Mouse (Mus musculus) kidney, embryonic 15.5 days (tissue): Measurements from ENCODE around the gene Bglap3. TPM values are rescaled to one million over a fixed set of nuclear protein-coding genes. Genes with fewer than 3 reads are reported as not detected.
"Not testable (repeated sequence)": the region's sequence is repeated elsewhere in the genome, so short reads cannot be mapped to it uniquely, and the experiment has no call there.

Experiments used
- ATAC-seq: fragments of 200-750 bp; cut with Nextera tagmentation; replicated peaks from 2 replicates; pipeline ENCODE4 v1.8.0; 2017; ENCODE audit warnings: moderate TSS enrichment; ENCODE audit not compliant: low FRiP score
- H3K27ac ChIP-seq: fragments of 300-500 bp; sonication (generic); 2 replicates; pipeline ENCODE4 v1.5.1; 2015; ENCODE audit warnings: mild to moderate bottlenecking, inconsistent platforms
- H3K27me3 ChIP-seq: fragments of 300-500 bp; sonication (generic); 2 replicates; pipeline ENCODE4 v1.6.1; 2015; ENCODE audit warnings: inconsistent platforms
- H3K36me3 ChIP-seq: fragments of 300-500 bp; sonication (generic); 2 replicates; pipeline ENCODE4 v1.6.1; 2015; ENCODE audit warnings: inconsistent platforms
- H3K4me1 ChIP-seq: fragments of 300-500 bp; sonication (generic); 2 replicates; pipeline ENCODE4 v1.6.1; 2015; ENCODE audit warnings: inconsistent platforms
- H3K4me2 ChIP-seq: fragments of 300-500 bp; sonication (generic); 2 replicates; pipeline ENCODE4 v1.6.1; 2015; ENCODE audit warnings: moderate library complexity, mild to moderate bottlenecking, inconsistent platforms
- H3K4me3 ChIP-seq: fragments of 300-500 bp; sonication (generic); replicated peaks from 2 replicates; pipeline ENCODE4 v1.5.1; 2015; ENCODE audit warnings: mild to moderate bottlenecking, inconsistent platforms
- H3K9ac ChIP-seq: fragments of 300-500 bp; sonication (generic); 2 replicates; pipeline ENCODE4 v1.6.1; 2015; ENCODE audit warnings: mild to moderate bottlenecking, inconsistent platforms
- H3K9me3 ChIP-seq: fragments of 300-500 bp; sonication (generic); replicated peaks from 2 replicates; pipeline ENCODE4 v1.6.1; 2016; ENCODE audit warnings: inconsistent platforms
- WGBS: fragments of 180-500 bp; shearing (Covaris S2); methylation state at CpG from one replicate; pipeline ENCODE4 v1.1.7; 2015; ENCODE audit warnings: mixed read lengths; 5-methylcytosine and 5-hydroxymethylcytosine counted together
- polyA plus RNA-seq: library from polyadenylated mRNA; unstranded; fragments of >200 nt; fragmentation: Nextera tagmentation; extraction: Ambion mirVana; gene quantifications from 2 replicates; pipeline ENCODE4 v1.2.1, GENCODE M21; 2015

Bglap3 gene
- polyA plus RNA-seq, 1 experiment from 2014 or later = 0.39 TPM

- no peak for ATAC-seq
- peaks cover 52% of the 10 kb centered on the region for H3K36me3 ChIP-seq
- H3K4me3 ChIP-seq = no peak overlapping the region
- no peak overlapping the region for H3K9ac ChIP-seq
- no peak overlapping the region for H3K27ac ChIP-seq
- H3K9me3 ChIP-seq = no peaks in the 10 kb centered on the region
- H3K4me1 ChIP-seq = peaks cover 27% of the 10 kb centered on the region
- WGBS = 83% methylated on average over 10 of the region's 10 CpGs
- H3K27me3 ChIP-seq = no peaks in the 10 kb centered on the region
- no peak overlapping the region for H3K4me2 ChIP-seq
These were observed 31.1 kb upstream of the Bglap3 start for GRCm38 (mm10) chr3:88403522-88404230.

- Histone ChIP-seq H3K36me3 (peaks cover 64% of the 10 kb centered on the region), H3K27me3 (no peaks in the 10 kb centered on the region), H3K9ac (no peak overlapping the region), H3K9me3 (no peaks in the 10 kb centered on the region), H3K27ac (no peak overlapping the region), H3K4me1 (no peaks in the 10 kb centered on the region), H3K4me3 (no peak overlapping the region), H3K4me2 (no peak overlapping the region)
- WGBS = 88% methylated on average over 2 of the region's 2 CpGs
- ATAC-seq = no peak
These were observed 26.1 kb upstream of the Bglap3 start for GRCm38 (mm10) chr3:88398666-88399065.

GRCm38 (mm10) chr3:88395742-88396141 is 23.2 kb upstream of the Bglap3 start:
- Histone ChIP-seq H3K4me2 (no peak overlapping the region), H3K4me3 (no peak overlapping the region), H3K27me3 (no peaks in the 10 kb centered on the region), H3K27ac (no peak overlapping the region), H3K4me1 (no peaks in the 10 kb centered on the region), H3K36me3 (peaks cover 56% of the 10 kb centered on the region), H3K9ac (no peak overlapping the region), H3K9me3 (no peaks in the 10 kb centered on the region)
- ATAC-seq = no peak
- WGBS = 84% methylated on average over 8 of the region's 8 CpGs

GRCm38 (mm10) chr3:88395288-88395687 is 22.7 kb upstream of the Bglap3 start:
- Histone ChIP-seq H3K36me3 (peaks cover 58% of the 10 kb centered on the region), H3K9ac (no peak overlapping the region), H3K4me1 (no peaks in the 10 kb centered on the region), H3K4me2 (no peak overlapping the region), H3K4me3 (no peak overlapping the region), H3K9me3 (no peaks in the 10 kb centered on the region), H3K27ac (no peak overlapping the region), H3K27me3 (no peaks in the 10 kb centered on the region)
- over 99% methylated on average over 6 of the region's 6 CpGs for WGBS
- no peak for ATAC-seq

GRCm38 (mm10) chr3:88393776-88394375 is 21.3 kb upstream of the Bglap3 start:
- WGBS = 79% methylated on average over 9 of the region's 9 CpGs
- H3K36me3 ChIP-seq = peaks cover 54% of the 10 kb centered on the region
- no peak overlapping the region for H3K4me2 ChIP-seq
- no peaks in the 10 kb centered on the region for H3K4me1 ChIP-seq
- H3K4me3 ChIP-seq = no peak overlapping the region
- no peaks in the 10 kb centered on the region for H3K9me3 ChIP-seq
- H3K27me3 ChIP-seq = no peaks in the 10 kb centered on the region
- 0 out of 2 replicates have a peak, but pooled peaks have one; percentile 18 for ATAC-seq
- no peak overlapping the region for H3K9ac ChIP-seq
- no peak overlapping the region for H3K27ac ChIP-seq

- Histone ChIP-seq H3K9me3 (no peaks in the 10 kb centered on the region), H3K27me3 (no peaks in the 10 kb centered on the region), H3K9ac (no peak within 1 kb of the TSS), H3K27ac (no peak within 1 kb of the TSS), H3K4me2 (no peak within 1 kb of the TSS), H3K4me1 (peaks cover 8% of the 10 kb centered on the region; the same call in 1 of the 2 replicates), H3K36me3 (no peaks in the 10 kb centered on the region), H3K4me3 (no peak within 1 kb of the TSS)
- ATAC-seq = no peak
- WGBS = 78% methylated on average over 5 of the region's 5 CpGs
These were observed 11.8 kb upstream of the Bglap3 start, which contains the start of gene Bglap for GRCm38 (mm10) chr3:88384364-88384763. TSS of gene Bglap (minus strand) at chr3:88384464.

GRCm38 (mm10) chr3:88382383-88382782 is 9.8 kb upstream of the Bglap3 start:
- ATAC-seq = peak; percentile 27
- H3K4me1 ChIP-seq, H3K27ac ChIP-seq, H3K36me3 ChIP-seq, H3K27me3 ChIP-seq, H3K9me3 ChIP-seq, H3K4me3 ChIP-seq, H3K9ac ChIP-seq: not testable (repeated sequence)
- H3K4me2 ChIP-seq = peak overlapping the region; percentile 59
- 14% methylated on average over 1 of the region's 7 CpGs for WGBS

- H3K4me3 ChIP-seq = peak overlapping the region; percentile 31
- WGBS = 5% methylated on average over 22 of the region's 22 CpGs
- H3K9me3 ChIP-seq, H3K9ac ChIP-seq, H3K27me3 ChIP-seq, H3K36me3 ChIP-seq, H3K4me1 ChIP-seq: not testable (repeated sequence)
- H3K27ac ChIP-seq = peak overlapping the region; percentile 70
- peak overlapping the region; percentile 59 for H3K4me2 ChIP-seq
- peak; percentile 89 for ATAC-seq
These were observed 9.1 kb upstream of the Bglap3 start for GRCm38 (mm10) chr3:88381389-88382315.

- WGBS = 77% methylated on average over 5 of the region's 5 CpGs
- not testable (repeated sequence) for H3K9me3 ChIP-seq, H3K4me2 ChIP-seq, H3K9ac ChIP-seq, H3K27me3 ChIP-seq, H3K4me3 ChIP-seq, ATAC-seq, H3K27ac ChIP-seq, H3K4me1 ChIP-seq, H3K36me3 ChIP-seq
These were observed 6.1 kb upstream of the Bglap3 start, which contains the start of gene Bglap2 for GRCm38 (mm10) chr3:88378599-88378998. TSS of gene Bglap2 (minus strand) at chr3:88378699.

GRCm38 (mm10) chr3:88376644-88377043 is 4.1 kb upstream of the Bglap3 start:
- not testable (repeated sequence) for H3K9me3 ChIP-seq, H3K4me1 ChIP-seq, H3K27me3 ChIP-seq, H3K36me3 ChIP-seq
- H3K4me2 ChIP-seq = peak overlapping the region; percentile 50
- 26% methylated on average over 7 of the region's 7 CpGs for WGBS
- H3K27ac ChIP-seq = peak overlapping the region; percentile 85
- 0 out of 2 replicates have a peak overlapping the region, but pooled peaks have one; percentile 26 for H3K9ac ChIP-seq
- H3K4me3 ChIP-seq = peak overlapping the region; percentile 20
- peak; percentile 16; the same call in 1 of the 2 replicates for ATAC-seq

- not testable (repeated sequence) for H3K36me3 ChIP-seq, H3K4me1 ChIP-seq, H3K27me3 ChIP-seq, H3K9me3 ChIP-seq
- Histone ChIP-seq H3K9ac (0 out of 2 replicates have a peak overlapping the region, but pooled peaks have one; percentile 33), H3K4me3 (peak overlapping the region; percentile 20), H3K4me2 (peak overlapping the region; percentile 50), H3K27ac (peak overlapping the region; percentile 85)
- peak; percentile 92 for ATAC-seq
- 11% methylated on average over 19 of the region's 19 CpGs for WGBS
These were observed 3.4 kb upstream of the Bglap3 start for GRCm38 (mm10) chr3:88375750-88376626.
